Mouse (Mus musculus): ENCODE data around the gene Nav3. TPM values are rescaled to one million over a fixed set of nuclear protein-coding genes. Genes with fewer than 3 reads are reported as not detected.

The Nav3 gene
- polyA plus RNA-seq, 1 experiment from 2014 or later: 10.5 TPM

DNA sequence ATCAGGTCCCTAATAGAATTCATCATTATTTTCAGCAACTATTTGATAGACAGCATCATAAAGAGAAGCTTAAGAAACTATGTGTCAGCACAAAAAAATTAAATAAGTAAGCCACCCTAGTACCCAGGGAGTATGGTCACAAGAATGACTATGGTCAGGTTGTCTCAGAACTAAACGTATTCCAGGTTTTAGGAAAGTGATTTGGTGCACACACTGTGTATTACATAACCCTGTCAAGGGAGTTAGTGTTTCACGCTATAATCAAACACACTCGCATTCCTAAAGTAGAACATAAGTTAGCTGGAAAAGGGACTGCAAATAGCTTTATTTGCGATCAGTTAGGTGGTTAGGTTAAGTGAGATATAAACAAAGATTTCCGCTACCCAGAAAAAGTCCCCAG, 126.0 kb downstream of the Nav3 start:
- H3K4me3 ChIP-seq (ENCODE audit: low read depth, low read length): no peak overlapping the region
- H3K4me1 ChIP-seq (ENCODE audit: control insufficient read depth, insufficient read depth, low read length): no peaks in the 10 kb centered on the region
- no peak for ATAC-seq (ENCODE audit: insufficient read depth, low FRiP score, low TSS enrichment)
- no peaks in the 10 kb centered on the region for H3K9me3 ChIP-seq (ENCODE audit: control insufficient read depth, low read length)
- H3K36me3 ChIP-seq (ENCODE audit: control insufficient read depth, insufficient read depth, low read length): no peaks in the 10 kb centered on the region
- H3K9ac ChIP-seq (ENCODE audit: low read length): no peak overlapping the region
- no peak overlapping the region for H3K27ac ChIP-seq (ENCODE audit: low read depth, low read length)
- DNase-seq (ENCODE audit: low spot score): no peak
- no peak overlapping the region for H3K4me2 ChIP-seq (ENCODE audit: low read depth)
- no peaks in the 10 kb centered on the region for H3K27me3 ChIP-seq (ENCODE audit: control insufficient read depth, insufficient read depth, low read length)
- 88% methylated on average over 5 of the region's 5 CpGs for WGBS

DNA sequence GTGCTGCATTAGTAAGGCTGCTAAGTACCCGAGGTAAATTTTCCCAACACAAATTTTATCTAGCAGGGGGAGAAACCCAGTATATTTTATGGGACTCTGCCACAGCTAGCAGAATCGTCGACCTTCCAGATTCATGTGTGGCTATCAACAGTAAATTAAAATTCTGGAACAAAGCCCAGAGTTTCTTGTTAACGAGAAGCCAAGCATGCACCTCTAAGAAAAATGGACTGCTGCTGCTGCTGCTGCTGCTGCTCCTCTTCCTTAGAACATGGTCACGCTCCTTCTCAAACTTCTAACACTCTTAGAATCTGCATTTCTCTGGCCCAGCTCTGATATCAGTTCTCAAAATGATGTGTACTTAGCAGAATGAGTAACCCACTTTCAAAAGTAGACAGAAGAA, 126.4 kb downstream of the Nav3 start:
- ATAC-seq (ENCODE audit: insufficient read depth, low FRiP score, low TSS enrichment): no peak
- no peak overlapping the region for H3K27ac ChIP-seq (ENCODE audit: low read depth, low read length)
- H3K9me3 ChIP-seq (ENCODE audit: control insufficient read depth, low read length): no peaks in the 10 kb centered on the region
- H3K4me1 ChIP-seq (ENCODE audit: control insufficient read depth, insufficient read depth, low read length): no peaks in the 10 kb centered on the region
- no peak for DNase-seq (ENCODE audit: low spot score)
- no peak overlapping the region for H3K4me2 ChIP-seq (ENCODE audit: low read depth)
- WGBS: 78% methylated on average over 5 of the region's 5 CpGs
- H3K9ac ChIP-seq (ENCODE audit: low read length): no peak overlapping the region
- H3K4me3 ChIP-seq (ENCODE audit: low read depth, low read length): no peak overlapping the region
- H3K36me3 ChIP-seq (ENCODE audit: control insufficient read depth, insufficient read depth, low read length): no peaks in the 10 kb centered on the region
- H3K27me3 ChIP-seq (ENCODE audit: control insufficient read depth, insufficient read depth, low read length): no peaks in the 10 kb centered on the region

DNA sequence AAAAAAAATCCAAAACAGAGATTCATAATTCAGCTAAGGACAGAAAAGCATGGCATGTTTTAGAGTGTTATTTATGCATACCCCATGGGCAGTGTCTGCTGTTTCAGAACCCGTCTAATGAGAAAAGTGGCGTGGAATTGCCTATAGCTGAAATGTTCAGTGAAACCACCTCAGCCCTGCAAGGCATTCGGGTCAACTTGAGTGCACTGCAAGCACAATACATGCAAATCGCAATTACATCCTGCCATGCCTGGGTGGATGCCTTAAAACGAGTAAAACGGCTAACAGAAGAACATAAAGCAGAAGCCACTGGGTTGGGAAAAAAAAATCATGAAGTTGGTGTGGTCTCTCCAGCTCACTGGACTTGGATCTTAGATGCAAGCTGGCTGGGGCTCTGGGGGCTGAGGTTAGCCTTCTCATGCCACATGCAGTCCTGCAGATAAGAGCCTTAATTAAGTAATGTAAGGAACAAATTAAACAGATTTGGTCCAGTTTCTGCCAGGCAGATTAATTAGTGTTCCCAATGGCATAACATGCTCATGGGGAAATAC, 133.8 kb downstream of the Nav3 start:
- Histone ChIP-seq H3K36me3 (ENCODE audit: control insufficient read depth, insufficient read depth, low read length) (no peaks in the 10 kb centered on the region), H3K27ac (ENCODE audit: low read depth, low read length) (no peak overlapping the region), H3K9ac (ENCODE audit: low read length) (no peak overlapping the region), H3K9me3 (ENCODE audit: control insufficient read depth, low read length) (no peaks in the 10 kb centered on the region), H3K27me3 (ENCODE audit: control insufficient read depth, insufficient read depth, low read length) (no peaks in the 10 kb centered on the region), H3K4me2 (ENCODE audit: low read depth) (no peak overlapping the region), H3K4me3 (ENCODE audit: low read depth, low read length) (no peak overlapping the region), H3K4me1 (ENCODE audit: control insufficient read depth, insufficient read depth, low read length) (no peaks in the 10 kb centered on the region)
- ATAC-seq (ENCODE audit: insufficient read depth, low FRiP score, low TSS enrichment) (no peak), DNase-seq (ENCODE audit: low spot score) (no peak)
- 66% methylated on average over 6 of the region's 6 CpGs for WGBS

DNA sequence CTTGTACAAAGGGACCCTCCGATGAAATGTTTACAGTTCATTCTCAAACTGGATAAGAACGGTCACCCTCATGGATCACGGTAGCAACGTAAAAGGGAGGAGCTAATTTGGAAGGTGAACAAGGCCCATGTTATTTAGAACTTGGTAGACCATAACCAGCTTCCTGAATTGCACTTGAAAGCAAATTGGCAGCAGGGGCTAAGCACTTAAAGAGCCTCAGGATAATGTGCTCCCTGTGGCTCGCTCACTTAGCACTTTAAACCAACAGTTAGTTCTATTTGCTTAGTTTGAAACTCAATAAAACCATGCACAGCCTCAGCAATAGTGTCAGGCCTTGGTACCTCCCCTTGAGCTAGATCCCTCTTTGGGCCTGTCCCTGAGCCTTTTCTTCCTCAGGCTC, 138.7 kb downstream of the Nav3 start:
- no peak overlapping the region for H3K4me2 ChIP-seq (ENCODE audit: low read depth)
- WGBS: 41% methylated on average over 5 of the region's 5 CpGs
- H3K27ac ChIP-seq (ENCODE audit: low read depth, low read length): no peak overlapping the region
- no peak overlapping the region for H3K4me3 ChIP-seq (ENCODE audit: low read depth, low read length)
- no peaks in the 10 kb centered on the region for H3K36me3 ChIP-seq (ENCODE audit: control insufficient read depth, insufficient read depth, low read length)
- H3K9ac ChIP-seq (ENCODE audit: low read length): no peak overlapping the region
- H3K9me3 ChIP-seq (ENCODE audit: control insufficient read depth, low read length): no peaks in the 10 kb centered on the region
- ATAC-seq (ENCODE audit: insufficient read depth, low FRiP score, low TSS enrichment): no peak
- no peak for DNase-seq (ENCODE audit: low spot score)
- no peaks in the 10 kb centered on the region for H3K4me1 ChIP-seq (ENCODE audit: control insufficient read depth, insufficient read depth, low read length)
- H3K27me3 ChIP-seq (ENCODE audit: control insufficient read depth, insufficient read depth, low read length): no peaks in the 10 kb centered on the region

DNA sequence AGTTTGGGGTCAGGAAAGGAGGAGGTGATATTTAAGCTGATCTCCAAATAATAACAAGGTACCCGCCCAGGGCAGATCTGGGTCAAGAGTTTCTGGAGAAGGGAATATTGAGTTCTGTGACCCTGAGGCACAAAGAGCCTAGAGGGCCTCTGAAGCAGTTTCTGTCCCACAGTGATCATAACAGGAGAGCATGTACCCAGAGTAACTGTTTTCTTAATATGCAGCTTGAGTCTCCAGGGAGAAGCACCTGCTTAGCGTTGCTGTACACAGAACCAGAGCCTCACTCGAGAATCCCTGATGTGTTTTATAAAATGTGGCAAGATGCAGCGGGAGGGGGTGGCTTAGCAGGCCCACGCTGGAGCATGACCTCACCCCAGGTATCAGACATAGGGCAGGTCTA, 141.5 kb downstream of the Nav3 start:
- Histone ChIP-seq H3K9ac (ENCODE audit: low read length) (no peak overlapping the region), H3K4me3 (ENCODE audit: low read depth, low read length) (no peak overlapping the region), H3K4me2 (ENCODE audit: low read depth) (no peak overlapping the region), H3K27me3 (ENCODE audit: control insufficient read depth, insufficient read depth, low read length) (no peaks in the 10 kb centered on the region), H3K4me1 (ENCODE audit: control insufficient read depth, insufficient read depth, low read length) (no peaks in the 10 kb centered on the region), H3K27ac (ENCODE audit: low read depth, low read length) (no peak overlapping the region), H3K9me3 (ENCODE audit: control insufficient read depth, low read length) (no peaks in the 10 kb centered on the region), H3K36me3 (ENCODE audit: control insufficient read depth, insufficient read depth, low read length) (no peaks in the 10 kb centered on the region)
- ATAC-seq (ENCODE audit: insufficient read depth, low FRiP score, low TSS enrichment) (no peak), DNase-seq (ENCODE audit: low spot score) (no peak)
- 74% methylated on average over 5 of the region's 5 CpGs for WGBS

DNA sequence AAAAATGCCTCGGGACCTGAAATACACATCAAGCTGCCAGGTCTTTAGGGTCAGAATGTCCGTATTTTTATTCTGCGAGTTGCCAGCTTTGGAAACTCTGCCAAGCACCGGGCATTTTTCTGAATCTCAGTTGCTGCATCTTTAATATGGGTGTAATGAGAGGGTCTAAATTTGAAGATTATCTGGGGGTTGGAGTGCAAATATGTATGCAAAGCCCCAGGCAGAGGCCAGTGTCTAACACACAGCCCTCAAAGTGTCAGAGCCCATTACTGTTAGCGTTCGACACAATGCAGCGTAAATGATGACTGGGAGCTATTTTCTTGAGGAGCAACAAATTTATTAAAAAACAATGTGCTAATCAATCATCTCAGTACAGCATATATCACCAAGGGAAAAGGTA, 142.0 kb downstream of the Nav3 start:
- Histone ChIP-seq H3K9ac (ENCODE audit: low read length) (no peak overlapping the region), H3K4me1 (ENCODE audit: control insufficient read depth, insufficient read depth, low read length) (no peaks in the 10 kb centered on the region), H3K4me3 (ENCODE audit: low read depth, low read length) (no peak overlapping the region), H3K36me3 (ENCODE audit: control insufficient read depth, insufficient read depth, low read length) (no peaks in the 10 kb centered on the region), H3K4me2 (ENCODE audit: low read depth) (no peak overlapping the region), H3K27me3 (ENCODE audit: control insufficient read depth, insufficient read depth, low read length) (no peaks in the 10 kb centered on the region), H3K27ac (ENCODE audit: low read depth, low read length) (no peak overlapping the region), H3K9me3 (ENCODE audit: control insufficient read depth, low read length) (no peaks in the 10 kb centered on the region)
- DNase-seq (ENCODE audit: low spot score) (no peak), ATAC-seq (ENCODE audit: insufficient read depth, low FRiP score, low TSS enrichment) (no peak)
- 86% methylated on average over 7 of the region's 7 CpGs for WGBS

DNA sequence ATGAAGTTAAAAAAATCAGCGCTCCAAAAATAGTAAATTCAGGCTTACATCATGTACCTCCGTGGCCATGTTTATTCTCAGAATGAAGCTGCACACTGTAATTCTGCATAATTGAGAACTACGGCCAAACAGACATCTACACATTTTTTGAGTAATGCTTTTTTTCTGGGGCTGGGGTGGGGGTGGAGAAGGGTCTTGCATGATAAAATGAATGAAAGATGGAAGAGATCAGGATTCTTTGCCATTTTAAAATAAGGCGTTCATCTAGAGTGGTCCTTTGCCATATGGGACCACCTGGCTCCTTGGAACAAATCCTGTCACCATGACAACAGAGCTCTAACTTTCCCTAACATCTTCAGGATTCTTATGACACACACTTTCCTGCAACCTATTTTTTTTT, 146.5 kb downstream of the Nav3 start:
- Histone ChIP-seq H3K9me3 (ENCODE audit: control insufficient read depth, low read length) (no peaks in the 10 kb centered on the region), H3K9ac (ENCODE audit: low read length) (no peak overlapping the region), H3K4me1 (ENCODE audit: control insufficient read depth, insufficient read depth, low read length) (no peaks in the 10 kb centered on the region), H3K27ac (ENCODE audit: low read depth, low read length) (no peak overlapping the region), H3K36me3 (ENCODE audit: control insufficient read depth, insufficient read depth, low read length) (no peaks in the 10 kb centered on the region), H3K27me3 (ENCODE audit: control insufficient read depth, insufficient read depth, low read length) (no peaks in the 10 kb centered on the region), H3K4me2 (ENCODE audit: low read depth) (no peak overlapping the region), H3K4me3 (ENCODE audit: low read depth, low read length) (no peak overlapping the region)
- ATAC-seq (ENCODE audit: insufficient read depth, low FRiP score, low TSS enrichment) (no peak), DNase-seq (ENCODE audit: low spot score) (no peak)
- WGBS: 92% methylated on average over 4 of the region's 4 CpGs

DNA sequence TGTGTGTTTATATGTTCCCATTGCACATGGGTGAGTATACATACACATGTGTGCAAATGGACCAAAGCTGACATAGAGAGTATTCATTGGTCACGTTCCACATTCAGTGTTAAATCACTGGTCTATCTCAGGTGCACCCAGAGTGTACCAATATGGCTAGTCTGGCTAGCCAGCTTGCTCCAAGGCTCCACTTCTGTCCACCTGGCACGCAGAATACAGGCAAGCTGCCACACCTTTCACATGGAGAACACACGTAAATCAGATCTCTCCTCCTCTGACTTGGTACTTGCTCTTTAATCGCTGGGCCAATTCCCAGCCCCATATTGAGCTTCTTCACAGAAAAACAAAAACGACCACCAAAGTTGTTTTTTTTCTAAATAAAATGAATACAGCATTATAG, 150.4 kb downstream of the Nav3 start:
- Histone ChIP-seq H3K4me3 (ENCODE audit: low read depth, low read length) (no peak overlapping the region), H3K9me3 (ENCODE audit: control insufficient read depth, low read length) (no peaks in the 10 kb centered on the region), H3K36me3 (ENCODE audit: control insufficient read depth, insufficient read depth, low read length) (no peaks in the 10 kb centered on the region), H3K4me1 (ENCODE audit: control insufficient read depth, insufficient read depth, low read length) (no peaks in the 10 kb centered on the region), H3K27me3 (ENCODE audit: control insufficient read depth, insufficient read depth, low read length) (no peaks in the 10 kb centered on the region), H3K27ac (ENCODE audit: low read depth, low read length) (no peak overlapping the region), H3K9ac (ENCODE audit: low read length) (no peak overlapping the region), H3K4me2 (ENCODE audit: low read depth) (no peak overlapping the region)
- WGBS: 82% methylated on average over 5 of the region's 5 CpGs
- DNase-seq (ENCODE audit: low spot score) (no peak), ATAC-seq (ENCODE audit: insufficient read depth, low FRiP score, low TSS enrichment) (no peak)

DNA sequence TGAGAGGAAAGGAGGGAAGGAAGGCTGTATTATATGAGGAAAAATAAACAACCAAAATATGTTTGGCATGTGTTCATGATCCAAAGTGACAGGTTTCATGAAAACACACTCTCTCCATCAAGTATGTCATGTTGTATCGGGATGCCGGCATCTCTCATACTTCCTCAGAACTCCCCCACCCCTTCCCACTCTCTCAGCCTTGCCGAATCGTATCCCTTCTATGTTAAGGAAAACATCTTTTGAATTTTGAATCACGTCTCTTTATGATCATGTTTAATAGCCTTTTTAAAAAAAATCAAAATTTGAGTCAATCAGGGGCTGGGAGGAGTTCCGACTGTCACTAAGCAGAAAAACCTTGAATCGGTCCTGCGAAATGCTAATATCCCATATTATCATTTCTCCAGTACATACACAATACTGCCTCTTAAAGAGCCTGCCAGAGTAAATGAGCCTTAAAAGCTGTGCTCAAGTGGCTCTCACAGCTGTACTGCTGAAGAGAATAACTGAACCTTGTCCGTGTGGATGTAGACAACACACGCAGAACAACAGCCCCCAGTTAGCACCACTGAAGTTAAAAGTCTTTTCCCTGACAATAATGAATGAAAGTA, 165.9 kb downstream of the Nav3 start:
- Histone ChIP-seq H3K9ac (ENCODE audit: low read length) (no peak overlapping the region), H3K27ac (ENCODE audit: low read depth, low read length) (no peak overlapping the region), H3K4me3 (ENCODE audit: low read depth, low read length) (no peak overlapping the region), H3K4me2 (ENCODE audit: low read depth) (no peak overlapping the region), H3K9me3 (ENCODE audit: control insufficient read depth, low read length) (no peaks in the 10 kb centered on the region), H3K4me1 (ENCODE audit: control insufficient read depth, insufficient read depth, low read length) (no peaks in the 10 kb centered on the region), H3K27me3 (ENCODE audit: control insufficient read depth, insufficient read depth, low read length) (no peaks in the 10 kb centered on the region), H3K36me3 (ENCODE audit: control insufficient read depth, insufficient read depth, low read length) (no peaks in the 10 kb centered on the region)
- WGBS: 86% methylated on average over 10 of the region's 10 CpGs
- ATAC-seq (ENCODE audit: insufficient read depth, low FRiP score, low TSS enrichment) (no peak), DNase-seq (ENCODE audit: low spot score) (no peak)

All from neural tube, embryonic 11.5 days (tissue).